Mouse (Mus musculus): ENCODE measurements around the gene Sulf2.

DNA sequence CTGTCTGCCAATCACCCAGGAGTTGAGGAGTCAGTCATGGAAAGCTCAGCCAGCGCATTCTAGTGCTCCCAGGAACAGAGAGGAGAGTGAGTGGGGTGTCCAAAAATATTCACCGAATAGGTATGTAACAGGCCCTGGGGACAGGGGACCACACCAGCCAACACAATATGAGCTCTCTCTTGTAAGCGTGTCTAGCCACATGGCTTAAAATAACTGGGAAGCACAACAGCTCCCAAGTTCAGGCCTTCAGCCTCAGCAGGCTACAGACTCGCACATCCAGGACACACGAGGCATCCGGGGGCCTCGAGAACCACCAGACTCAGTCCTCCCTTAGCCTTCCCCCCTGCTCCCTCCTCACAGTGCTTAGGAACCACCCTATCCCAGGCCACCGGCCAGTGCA, 6.0 kb downstream of the Sulf2 start:
- TF ChIP-seq CTCF (IDR thresholded peaks at IDR 0.05; ENCODE audit: borderline replicate concordance, insufficient read depth, low read length) = no peak
- TF ChIP-seq POLR2A (IDR thresholded peaks at IDR 0.05; ENCODE audit: low read depth, low read length) = no peak
